Mouse (Mus musculus) urinary bladder, adult 18-20 months (tissue): ENCODE data around the gene Arhgap10.

Source experiments
- DNase-seq, 2 experiments: peaks; one replicate each; pipeline ENCODE4 v3.0.0; 2022; ENCODE audit warnings: low spot score in 2 of 2, mixed read lengths in 2 of 2

The Arhgap10 gene

DNA sequence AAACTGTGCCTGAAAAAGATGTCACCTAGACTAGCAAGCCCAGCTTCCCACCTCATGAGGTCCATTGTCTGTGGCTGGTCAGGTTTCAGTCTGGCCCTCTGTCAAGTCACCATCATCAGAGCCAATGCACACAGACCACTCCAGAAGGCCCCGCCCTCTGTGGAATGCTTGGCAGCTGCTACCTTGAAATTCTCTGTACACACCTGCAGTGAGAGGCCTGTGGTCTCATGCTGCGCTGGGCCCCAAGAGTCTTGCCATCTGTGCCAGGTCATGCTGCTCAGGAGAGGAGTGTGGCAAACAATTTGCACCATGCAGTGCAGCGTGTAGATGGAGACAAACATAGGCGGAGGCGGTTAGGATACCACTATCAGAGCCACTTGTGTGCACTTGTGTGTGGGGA lies 290.0 kb downstream of the Arhgap10 start:
- no peak for DNase-seq

DNA sequence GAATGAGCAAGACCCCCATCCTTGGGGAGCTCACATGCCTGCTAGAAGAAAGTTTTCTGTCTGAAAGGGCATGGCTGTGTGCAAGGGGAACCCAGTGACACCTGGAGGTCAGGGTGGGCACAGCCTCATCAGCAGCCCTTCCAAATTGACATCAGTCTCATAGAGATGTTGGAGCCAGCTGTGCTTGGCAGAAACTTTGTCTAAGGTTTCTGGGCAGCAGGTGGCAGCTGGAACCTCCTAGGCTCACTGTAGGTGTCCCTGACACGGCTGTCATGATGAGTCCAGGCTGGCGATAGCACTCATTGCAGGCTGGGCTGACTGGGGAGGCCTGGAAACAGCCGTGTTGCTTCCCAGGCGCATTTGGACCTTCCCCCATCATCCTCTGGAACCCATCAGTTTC lies 294.6 kb downstream of the Arhgap10 start:
- no peak for DNase-seq

GRCm38 (mm10) chr8:77215191-77215590 lies 302.6 kb downstream of the Arhgap10 start:
- DNase-seq: no peak

DNA sequence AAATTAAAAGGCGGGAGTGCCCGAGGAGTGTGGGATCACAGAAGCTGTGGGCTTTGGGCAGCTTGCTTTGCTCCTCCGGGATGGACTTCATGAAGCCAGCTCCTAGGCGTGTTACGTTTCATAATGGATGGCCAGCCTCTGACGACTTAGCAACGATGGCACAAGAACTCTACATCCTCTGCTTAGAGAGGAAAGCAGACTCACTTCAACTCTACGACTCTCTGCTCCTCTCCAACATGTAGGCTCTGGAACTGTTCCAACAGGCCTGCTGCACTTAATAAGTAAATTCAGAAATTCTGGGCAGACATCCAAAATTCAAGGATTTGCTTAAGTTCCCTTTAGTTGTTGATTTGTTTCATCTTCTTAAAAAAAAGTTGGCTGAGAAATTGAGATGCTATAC lies 303.1 kb downstream of the Arhgap10 start:
- no peak for DNase-seq

GRCm38 (mm10) chr8:77213893-77214464 lies 303.8 kb downstream of the Arhgap10 start:
- DNase-seq: no peak

- DNase-seq: no peak
These were observed 308.5 kb downstream of the Arhgap10 start for GRCm38 (mm10) chr8:77209297-77209696.
